Mouse (Mus musculus): ENCODE results near the gene 1700028K03Rik.

GRCm38 (mm10) chr5:107598380-107598779 lies 63.9 kb downstream of the 1700028K03Rik start:
- TF ChIP-seq POLR2A (IDR thresholded peaks at IDR 0.05; ENCODE audit: control insufficient read depth, extremely low read depth, insufficient read depth, low read length, poor library complexity) (no peak), CTCF (IDR thresholded peaks at IDR 0.05; ENCODE audit: borderline replicate concordance, control insufficient read depth, extremely low read depth, insufficient read depth, low read length, poor library complexity) (no peak)

Data from thymus, adult 2 months (tissue).